ENCODE assay signal across 8 mouse cellular contexts in genomic region chr3:88591950-88592731, GRCm38 (mm10). TPM values are rescaled to one million over a fixed set of nuclear protein-coding genes. Genes with fewer than 3 reads are reported as not detected.
DNase-seq lines count a peak whose midpoint lies in the region; ATAC-seq and TF ChIP-seq lines count a peak whose summit lies in the region.

No protein-coding gene starts in this region.

- H3K4me3 ChIP-seq in heart, embryonic 12.5 days = no peak overlapping the region
- peak overlapping the region in 1 of 3 experiments; percentile 49 for H3K4me3 ChIP-seq in CH12.LX (replicated peaks in 1 of 3; ENCODE audit: low read depth in 2 of 3, low read length in 2 of 3, poor library complexity in 1 of 3)
- no peak overlapping the region for H3K4me3 ChIP-seq in heart, embryonic 14.5 days (ENCODE audit: control insufficient read depth in 1 of 2, insufficient read depth in 1 of 2, low read depth in 1 of 2, low read length in 2 of 2)

- TF ChIP-seq EP300 in CH12.LX (IDR thresholded peaks at IDR 0.05; ENCODE audit: low read length) = no peak

- H3K9me3 ChIP-seq in heart, embryonic 12.5 days (replicated peaks) = no peaks in the 10 kb centered on the region
- H3K9me3 ChIP-seq in CH12.LX (replicated peaks; ENCODE audit: low read length) = no peaks in the 10 kb centered on the region
- no peaks in the 10 kb centered on the region for H3K9me3 ChIP-seq in heart, embryonic 14.5 days (ENCODE audit: control insufficient read depth, low read length)

- no peak for TF ChIP-seq POLR2A in CH12.LX (IDR thresholded peaks at IDR 0.05; ENCODE audit: low read depth, low read length)

- dilution Hi-C loops in CH12.LX (cut with MboI; ENCODE audit: extremely low pct_ligation_motif_present, extremely low pct_unique_long_range_greater_than_20kb, low sequenced_read_pairs) = no loop called here

- 31% methylated on average over 9 of the region's 9 CpGs for WGBS in heart, embryonic 12.5 days
- 32% methylated on average over 9 of the region's 9 CpGs for WGBS in heart, embryonic 14.5 days

- no peaks in the 10 kb centered on the region for H3K27me3 ChIP-seq in heart, embryonic 12.5 days (replicated peaks)
- H3K27me3 ChIP-seq in CH12.LX (replicated peaks) = no peaks in the 10 kb centered on the region
- H3K27me3 ChIP-seq in heart, embryonic 14.5 days (ENCODE audit: control insufficient read depth, insufficient read depth, low read length) = no peaks in the 10 kb centered on the region

- no peak; the same call in 1 of the 2 replicates for ATAC-seq in heart, embryonic 12.5 days (ENCODE audit: insufficient number of reproducible peaks, low FRiP score)
- no peak for ATAC-seq in heart, embryonic 14.5 days (ENCODE audit: insufficient number of reproducible peaks, insufficient read depth, low FRiP score, low read depth)
- ATAC-seq in megakaryocyte-erythroid progenitor cell, adult 5-6 weeks (replicated peaks; ENCODE audit: low FRiP score, low TSS enrichment, poor library complexity, severe bottlenecking) = peak; percentile 69

- TF ChIP-seq RAD21 in CH12.LX (IDR thresholded peaks at IDR 0.05; ENCODE audit: low read depth, low read length) = peak; percentile 76

- peak; percentile 91 for DNase-seq in heart, adult 11 months
- DNase-seq in CH12.LX (ENCODE audit: extremely low read depth) = peak; percentile 76
- DNase-seq in cerebellum, postnatal 10 days = peak; percentile 63 to 80
- DNase-seq in kidney, postnatal 36 days = peak; percentile 65 to 73
- DNase-seq in thymus, postnatal 36 days = peak; percentile 29 to 31

- in situ Hi-C loops in CH12.LX (cut with MboI; ENCODE audit: low pct_ligation_motif_present, low pct_unique_long_range_greater_than_20kb, low sequenced_read_pairs) = no loop called here

- no peaks in the 10 kb centered on the region for H3K79me2 ChIP-seq in CH12.LX (replicated peaks; ENCODE audit: control insufficient read depth, extremely low read depth, insufficient read depth, poor library complexity, severe bottlenecking)

- H3K27ac ChIP-seq in heart, embryonic 12.5 days (ENCODE audit: poor library complexity, severe bottlenecking) = no peak overlapping the region
- peak overlapping the region; percentile 76 for H3K27ac ChIP-seq in CH12.LX (ENCODE audit: insufficient read depth, low read depth)
- H3K27ac ChIP-seq in heart, embryonic 14.5 days (replicated peaks in 1 of 2; ENCODE audit: control insufficient read depth in 1 of 2, insufficient read depth in 1 of 2, low read depth in 2 of 2, low read length in 2 of 2) = no peak overlapping the region

- H3K4me1 ChIP-seq in heart, embryonic 12.5 days (replicated peaks) = peaks cover 37% of the 10 kb centered on the region
- H3K4me1 ChIP-seq in CH12.LX (ENCODE audit: control insufficient read depth in 1 of 2, insufficient read depth in 2 of 2) = peaks cover 13 to 29% of the 10 kb centered on the region in 2 experiments
- peaks cover 16 to 30% of the 10 kb centered on the region in 2 experiments for H3K4me1 ChIP-seq in heart, embryonic 14.5 days (ENCODE audit: control insufficient read depth in 2 of 2, insufficient read depth in 2 of 2, low read length in 2 of 2)

- H3K36me3 ChIP-seq in heart, embryonic 12.5 days = peaks cover 17% of the 10 kb centered on the region
- H3K36me3 ChIP-seq in CH12.LX (replicated peaks in 1 of 2; ENCODE audit: control insufficient read depth in 1 of 2, insufficient read depth in 1 of 2, low read length in 1 of 2) = peaks cover 14 to 37% of the 10 kb centered on the region in 2 experiments
- peaks cover 18% of the 10 kb centered on the region for H3K36me3 ChIP-seq in heart, embryonic 14.5 days (ENCODE audit: control insufficient read depth, insufficient read depth, low read length)

- TF ChIP-seq CTCF in CH12.LX (conservative IDR thresholded peaks at IDR 0.05 in 1 of 2, IDR thresholded peaks at IDR 0.05 in 1 of 2; ENCODE audit: low read depth in 2 of 2, low read length in 2 of 2) = peak; percentile 52 to 80

- H3K4me2 ChIP-seq in heart, embryonic 12.5 days = no peak overlapping the region
- H3K4me2 ChIP-seq in CH12.LX (ENCODE audit: insufficient read depth, low read depth, poor library complexity, severe bottlenecking) = peak overlapping the region; percentile 71
- no peak overlapping the region for H3K4me2 ChIP-seq in heart, embryonic 14.5 days (ENCODE audit: low read length)

- no peak overlapping the region for H3K9ac ChIP-seq in heart, embryonic 12.5 days
- peak overlapping the region; percentile 36; the same call in 1 of the 2 replicates for H3K9ac ChIP-seq in CH12.LX (ENCODE audit: insufficient read depth, low read depth)
- H3K9ac ChIP-seq in heart, embryonic 14.5 days (ENCODE audit: low read length) = peak overlapping the region; percentile 14; the same call in 1 of the 2 replicates

TF ChIP-seq in CH12.LX, 34 proteins besides CTCF, POLR2A, EP300 and RAD21 (continues in another document):
- TF ChIP-seq ETS1 (conservative IDR thresholded peaks at IDR 0.05; ENCODE audit: low read depth, low read length) (no peak), GABPA (IDR thresholded peaks at IDR 0.05; ENCODE audit: insufficient replicate concordance, low read depth, low read length) (no peak), HCFC1 (IDR thresholded peaks at IDR 0.05; ENCODE audit: low read depth, low read length) (no peak), ZC3H11A (IDR thresholded peaks at IDR 0.05; ENCODE audit: low read depth, low read length) (peak; percentile 34; the same call in 1 of the 2 replicates), MYC (IDR thresholded peaks at IDR 0.05; ENCODE audit: low read depth, low read length) (no peak), KAT2A (IDR thresholded peaks at IDR 0.05; ENCODE audit: insufficient replicate concordance, low read length) (no peak), NELFE (IDR thresholded peaks at IDR 0.05; ENCODE audit: low read depth, low read length) (no peak), JUN (IDR thresholded peaks at IDR 0.05; ENCODE audit: insufficient read depth, low read depth, low read length) (no peak), POLR2AphosphoS2 (IDR thresholded peaks at IDR 0.05; ENCODE audit: low read depth, low read length) (no peak), PAX5 (IDR thresholded peaks at IDR 0.05; ENCODE audit: low read length) (no peak), USF2 (conservative IDR thresholded peaks at IDR 0.05; ENCODE audit: low read depth, low read length) (no peak), E2F4 (IDR thresholded peaks at IDR 0.05; ENCODE audit: insufficient replicate concordance, low read depth, low read length) (0 out of 2 replicates have a peak, but pooled peaks have one; percentile 18), TBP (conservative IDR thresholded peaks at IDR 0.05; ENCODE audit: low read depth, low read length) (no peak), ZKSCAN1 (IDR thresholded peaks at IDR 0.05; ENCODE audit: borderline replicate concordance, low read depth, low read length) (no peak), MEF2A (IDR thresholded peaks at IDR 0.05; ENCODE audit: borderline replicate concordance, low read depth, low read length) (no peak), ELF1 (IDR thresholded peaks at IDR 0.05; ENCODE audit: low read depth, low read length) (no peak)

RNA-seq across cellular contexts. Expression of gene Arhgef2, which starts 13.6 kb away (rescaled TPM):
- 84.5 and 91.8 TPM in 2 replicates for polyA plus RNA-seq in heart, embryonic 12.5 days (2016; fragmentation: Nextera tagmentation; extraction: Ambion mirVana)
- total RNA-seq in CH12.LX (2012; rRNA removed) (40.0 and 43.9 TPM in 2 replicates), CH12.LX (2014; rRNA removed) (15.0 and 18.5 TPM in 2 replicates)
- polyA plus RNA-seq in CH12.LX (2012; ENCODE audit: insufficient read length, low read depth) = 31.4 and 43.1 TPM in 2 replicates
- 92.6 and 94.2 TPM in 2 replicates for polyA plus RNA-seq in heart, embryonic 14.5 days (2014; fragmentation: Nextera tagmentation; extraction: Ambion mirVana)
- 94.6 and 96.0 TPM in 2 replicates for total RNA-seq in megakaryocyte-erythroid progenitor cell, adult 5-6 weeks (2014; fragmentation: Nextera tagmentation)
- 41.9 and 75.8 TPM in 2 replicates for total RNA-seq in megakaryocyte-erythroid progenitor cell, adult 5-6 weeks (2017)

RNA-seq across cellular contexts. Expression of gene Ssr2, which starts 16.5 kb away (rescaled TPM):
- 181 and 185 TPM in 2 replicates for polyA plus RNA-seq in heart, embryonic 12.5 days (2016; fragmentation: Nextera tagmentation; extraction: Ambion mirVana)
- total RNA-seq in CH12.LX (2012; rRNA removed) (364 and 435 TPM in 2 replicates), CH12.LX (2014; rRNA removed) (325 and 377 TPM in 2 replicates)
- polyA plus RNA-seq in CH12.LX (2012; ENCODE audit: insufficient read length, low read depth) = 307 and 346 TPM in 2 replicates
- 178 and 181 TPM in 2 replicates for polyA plus RNA-seq in heart, embryonic 14.5 days (2014; fragmentation: Nextera tagmentation; extraction: Ambion mirVana)
- 200 and 308 TPM in 2 replicates for total RNA-seq in megakaryocyte-erythroid progenitor cell, adult 5-6 weeks (2014; fragmentation: Nextera tagmentation)
- 111 and 165 TPM in 2 replicates for total RNA-seq in megakaryocyte-erythroid progenitor cell, adult 5-6 weeks (2017)

RNA-seq across cellular contexts. Expression of gene Ubqln4, which starts 38.6 kb away (rescaled TPM):
- polyA plus RNA-seq in heart, embryonic 12.5 days (2016; fragmentation: Nextera tagmentation; extraction: Ambion mirVana) = 46.5 and 47.9 TPM in 2 replicates
- total RNA-seq in CH12.LX (2012; rRNA removed) = 39.6 and 47.3 TPM in 2 replicates
- total RNA-seq in CH12.LX (2014; rRNA removed) = 22.4 and 22.8 TPM in 2 replicates
- 55.7 and 62.2 TPM in 2 replicates for polyA plus RNA-seq in CH12.LX (2012; ENCODE audit: insufficient read length, low read depth)
- polyA plus RNA-seq in heart, embryonic 14.5 days (2014; fragmentation: Nextera tagmentation; extraction: Ambion mirVana) = 37.4 and 37.5 TPM in 2 replicates
- total RNA-seq in megakaryocyte-erythroid progenitor cell, adult 5-6 weeks (2014; fragmentation: Nextera tagmentation) = 72.3 and 94.1 TPM in 2 replicates
- 52.5 and 56.0 TPM in 2 replicates for total RNA-seq in megakaryocyte-erythroid progenitor cell, adult 5-6 weeks (2017)

RNA-seq across cellular contexts. Expression of gene Lamtor2, which starts 39.3 kb away (rescaled TPM):
- 108 and 114 TPM in 2 replicates for polyA plus RNA-seq in heart, embryonic 12.5 days (2016; fragmentation: Nextera tagmentation; extraction: Ambion mirVana)
- total RNA-seq in CH12.LX (2012; rRNA removed) (73.2 and 96.6 TPM in 2 replicates), CH12.LX (2014; rRNA removed) (42.3 and 44.0 TPM in 2 replicates)
- polyA plus RNA-seq in CH12.LX (2012; ENCODE audit: insufficient read length, low read depth) = 56.0 and 83.9 TPM in 2 replicates
- polyA plus RNA-seq in heart, embryonic 14.5 days (2014; fragmentation: Nextera tagmentation; extraction: Ambion mirVana) = 75.6 and 87.5 TPM in 2 replicates
- total RNA-seq in megakaryocyte-erythroid progenitor cell, adult 5-6 weeks (2014; fragmentation: Nextera tagmentation) = 36.4 and 68.6 TPM in 2 replicates
- 57.0 and 87.8 TPM in 2 replicates for total RNA-seq in megakaryocyte-erythroid progenitor cell, adult 5-6 weeks (2017)

RNA-seq across cellular contexts. Expression of gene Rab25, which starts 44.0 kb away (rescaled TPM):
- polyA plus RNA-seq in heart, embryonic 12.5 days (2016; fragmentation: Nextera tagmentation; extraction: Ambion mirVana) = 0.55 TPM in 1 of 2 replicates, not detected in the other
- total RNA-seq in CH12.LX (2012; rRNA removed) (4.1 and 7.1 TPM in 2 replicates), CH12.LX (2014; rRNA removed) (0.76 and 0.79 TPM in 2 replicates)
- 1.8 and 2.0 TPM in 2 replicates for polyA plus RNA-seq in CH12.LX (2012; ENCODE audit: insufficient read length, low read depth)
- 0.30 TPM in 1 of 2 replicates, not detected in the other for polyA plus RNA-seq in heart, embryonic 14.5 days (2014; fragmentation: Nextera tagmentation; extraction: Ambion mirVana)
- not detected in 2 replicates for total RNA-seq in megakaryocyte-erythroid progenitor cell, adult 5-6 weeks (2014; fragmentation: Nextera tagmentation)
- 0.14 TPM in 1 of 2 replicates, not detected in the other for total RNA-seq in megakaryocyte-erythroid progenitor cell, adult 5-6 weeks (2017)

Comparison
In these comparisons a context has a peak if more than half of its experiments do, and no peak if none do; other contexts are left out.
1. DNase-seq: peak in every context shown above with its lines; median percentile 91 in heart, adult 11 months; 76 in CH12.LX; 72 in cerebellum, postnatal 10 days; 69 in kidney, postnatal 36 days; 30 in thymus, postnatal 36 days.